Mouse (Mus musculus) forebrain, embryonic 13.5 days (tissue): ENCODE data around the gene Pkd2. TPM values are rescaled to one million over a fixed set of nuclear protein-coding genes. Genes with fewer than 3 reads are reported as not detected.

Experiments
- polyA plus RNA-seq: library from polyadenylated mRNA; unstranded; fragments of >200 nt; fragmentation: Nextera tagmentation; extraction: Ambion mirVana; gene quantifications from 2 replicates; pipeline ENCODE4 v1.2.1, GENCODE M21; 2015

The Pkd2 gene
- polyA plus RNA-seq, 1 experiment from 2014 or later, result 7.0 TPM

Other genes with a start within 250 kb of the Pkd2 start
- 0.28 TPM in 2 replicates for gene Ibsp, start 160.3 kb upstream of the Pkd2 start, polyA plus RNA-seq
- not detected in 2 replicates for gene Mepe, start 134.1 kb upstream of the Pkd2 start, polyA plus RNA-seq
- 5.8 and 7.7 TPM in 2 replicates for gene Spp1, start 24.3 kb upstream of the Pkd2 start, polyA plus RNA-seq
- 16.2 and 17.0 TPM in 2 replicates for gene BC005561, start 48.9 kb downstream of the Pkd2 start, polyA plus RNA-seq